ENCODE assay signal across 10 mouse cellular contexts in genomic region chr12:55598537-55598886, GRCm38 (mm10). TPM values are rescaled to one million over a fixed set of nuclear protein-coding genes. Genes with fewer than 3 reads are reported as not detected.
DNase-seq lines count a peak whose midpoint lies in the region; ATAC-seq and TF ChIP-seq lines count a peak whose summit lies in the region.
"Had no signal": no experiment of that assay in that cellular context is flagged by ENCODE, and none has a peak within 500 bp of the region (broad histone marks: within the 10 kb centered on the region; RNA-seq: fewer than 3 reads in every experiment).

No protein-coding gene starts in this region.

- H3K9ac ChIP-seq in forebrain, embryonic 11.5 days (ENCODE audit: low read length): no peak overlapping the region
- no peak overlapping the region for H3K9ac ChIP-seq in neural tube, embryonic 14.5 days (replicated peaks; ENCODE audit: low read depth, low read length)

- H3K27ac ChIP-seq in layer of hippocampus, adult 2 months: no peak overlapping the region
- no peak overlapping the region for H3K27ac ChIP-seq in forebrain, embryonic 11.5 days (ENCODE audit: low read depth, low read length)
- H3K27ac ChIP-seq in limb, embryonic 10.5 days: no peak overlapping the region
- H3K27ac ChIP-seq in neural tube, embryonic 14.5 days (ENCODE audit: low read depth, low read length): no peak overlapping the region

- no peaks in the 10 kb centered on the region for H3K9me3 ChIP-seq in forebrain, embryonic 11.5 days (ENCODE audit: control insufficient read depth, low read length)
- no peaks in the 10 kb centered on the region for H3K9me3 ChIP-seq in limb, embryonic 10.5 days (replicated peaks)
- no peaks in the 10 kb centered on the region for H3K9me3 ChIP-seq in neural tube, embryonic 14.5 days (ENCODE audit: control insufficient read depth, low read length)

- H3K4me3 ChIP-seq in layer of hippocampus, adult 2 months: peak overlapping the region; percentile 57
- H3K4me3 ChIP-seq in forebrain, embryonic 11.5 days (ENCODE audit: low read depth, low read length): peak overlapping the region; percentile 45
- peak overlapping the region; percentile 52 for H3K4me3 ChIP-seq in limb, embryonic 10.5 days
- H3K4me3 ChIP-seq in neural tube, embryonic 14.5 days (ENCODE audit: low read depth, low read length): peak overlapping the region; percentile 47

- TF ChIP-seq CTCF in layer of hippocampus, adult 2 months (conservative IDR thresholded peaks at IDR 0.05): no peak

- peaks cover 46% of the 10 kb centered on the region for H3K27me3 ChIP-seq in forebrain, embryonic 11.5 days (ENCODE audit: control insufficient read depth, insufficient read depth, low read length)
- H3K27me3 ChIP-seq in limb, embryonic 10.5 days (ENCODE audit: low read depth, poor library complexity, severe bottlenecking): peaks cover 73% of the 10 kb centered on the region
- H3K27me3 ChIP-seq in neural tube, embryonic 14.5 days (ENCODE audit: control insufficient read depth, insufficient read depth, low read length): peaks cover 46% of the 10 kb centered on the region

- 0 out of 2 replicates have a peak, but pooled peaks have one; percentile 5 for ATAC-seq in forebrain, embryonic 11.5 days (replicated peaks; ENCODE audit: low FRiP score)
- 0 out of 2 replicates have a peak, but pooled peaks have one; percentile 2 for ATAC-seq in neural tube, embryonic 14.5 days (ENCODE audit: low read depth)

- peak overlapping the region; percentile 89 for H3K4me2 ChIP-seq in forebrain, embryonic 11.5 days (ENCODE audit: low read depth, low read length, severe bottlenecking)
- H3K4me2 ChIP-seq in neural tube, embryonic 14.5 days (ENCODE audit: low read depth, low read length): peak overlapping the region; percentile 97

- no peaks in the 10 kb centered on the region for H3K36me3 ChIP-seq in forebrain, embryonic 11.5 days (ENCODE audit: control insufficient read depth, insufficient read depth, low read length)
- no peaks in the 10 kb centered on the region for H3K36me3 ChIP-seq in limb, embryonic 10.5 days
- H3K36me3 ChIP-seq in neural tube, embryonic 14.5 days (ENCODE audit: control insufficient read depth, insufficient read depth, low read length): no peaks in the 10 kb centered on the region

- no peak for DNase-seq in layer of hippocampus, adult 2 months (ENCODE audit: low spot score in 2 of 2)
- no peak for DNase-seq in layer of hippocampus, adult 18-20 months (ENCODE audit: low spot score in 2 of 2)
- DNase-seq in forebrain, embryonic 11.5 days (ENCODE audit: low spot score): no peak
- DNase-seq in limb, embryonic 10.5 days (ENCODE audit: low spot score): no peak
- DNase-seq in urinary bladder, postnatal 10 days (ENCODE audit: low spot score): no peak
- DNase-seq in gastrocnemius, postnatal 4 days (ENCODE audit: low spot score in 2 of 2): no peak
- DNase-seq in adrenal gland, postnatal 36 days: no peak

- WGBS in forebrain, embryonic 11.5 days: 7% methylated on average over 7 of the region's 7 CpGs
- WGBS in limb, embryonic 10.5 days: 10% methylated on average over 7 of the region's 7 CpGs
- WGBS in neural tube, embryonic 14.5 days: 4% methylated on average over 7 of the region's 7 CpGs

- H3K4me1 ChIP-seq in forebrain, embryonic 11.5 days (replicated peaks; ENCODE audit: control insufficient read depth, insufficient read depth, low read length): peaks cover 17% of the 10 kb centered on the region; the same call in 1 of the 2 replicates
- peaks cover 24% of the 10 kb centered on the region for H3K4me1 ChIP-seq in limb, embryonic 10.5 days
- peaks cover 13% of the 10 kb centered on the region; the same call in 1 of the 2 replicates for H3K4me1 ChIP-seq in neural tube, embryonic 14.5 days (ENCODE audit: control insufficient read depth, insufficient read depth, low read length)

RNA-seq across cellular contexts. Expression of gene Insm2, which starts 0.7 kb away (rescaled TPM):
- total RNA-seq in layer of hippocampus, adult 2 months (2021): under 1 TPM; 0.12 to 0.13 TPM
- total RNA-seq in layer of hippocampus, adult 18-20 months (2021): under 1 TPM in 1 of 2 experiments, not detected in 1; 0.20 TPM
- polyA plus RNA-seq in forebrain, embryonic 11.5 days (2014; fragmentation: Nextera tagmentation; extraction: Ambion mirVana): 1.6 and 1.7 TPM in 2 replicates
- 0.05 TPM in 1 of 2 replicates, not detected in the other for polyA plus RNA-seq in limb, embryonic 10.5 days (2016; fragmentation: Nextera tagmentation; extraction: Ambion mirVana)
- 0.24 and 1.2 TPM in 2 replicates for polyA plus RNA-seq in neural tube, embryonic 14.5 days (2014; fragmentation: Nextera tagmentation; extraction: Ambion mirVana)
- total RNA-seq in gastrocnemius, postnatal 4 days (2021): not detected
- under 1 TPM; 0.40 to 0.92 TPM for total RNA-seq in adrenal gland, postnatal 36 days (2021)
- total RNA-seq: gastrocnemius, postnatal 10 days; liver, adult 2 months had no signal
- polyA plus RNA-seq: liver, adult 2 months had no signal

RNA-seq across cellular contexts. Expression of gene Aldoart2, which starts 33.5 kb away (rescaled TPM):
- not detected for total RNA-seq in layer of hippocampus, adult 2 months (2021)
- under 1 TPM in 1 of 2 experiments, not detected in 1; 0.20 TPM for total RNA-seq in layer of hippocampus, adult 18-20 months (2021)
- not detected in 2 replicates for polyA plus RNA-seq in forebrain, embryonic 11.5 days (2014; fragmentation: Nextera tagmentation; extraction: Ambion mirVana)
- polyA plus RNA-seq in limb, embryonic 10.5 days (2016; fragmentation: Nextera tagmentation; extraction: Ambion mirVana): not detected in 2 replicates
- 0.16 TPM in 1 of 2 replicates, not detected in the other for polyA plus RNA-seq in neural tube, embryonic 14.5 days (2014; fragmentation: Nextera tagmentation; extraction: Ambion mirVana)
- total RNA-seq in gastrocnemius, postnatal 4 days (2021): not detected
- not detected for total RNA-seq in adrenal gland, postnatal 36 days (2021)
- total RNA-seq: gastrocnemius, postnatal 10 days; liver, adult 2 months had no signal
- polyA plus RNA-seq: liver, adult 2 months had no signal
